Mouse (Mus musculus): ENCODE measurements at regions not wholly inside any gene's neighbourhood (a gene's known extent, or its start where the extent isn't known, plus 50 kb on each side); places are given as distances from the start of the nearest gene placed in this dataset.

- no peak for ATAC-seq
These were observed 1376.8 kb downstream of the Sis start for GRCm38 (mm10) chr3:71590840-71591239.

DNA sequence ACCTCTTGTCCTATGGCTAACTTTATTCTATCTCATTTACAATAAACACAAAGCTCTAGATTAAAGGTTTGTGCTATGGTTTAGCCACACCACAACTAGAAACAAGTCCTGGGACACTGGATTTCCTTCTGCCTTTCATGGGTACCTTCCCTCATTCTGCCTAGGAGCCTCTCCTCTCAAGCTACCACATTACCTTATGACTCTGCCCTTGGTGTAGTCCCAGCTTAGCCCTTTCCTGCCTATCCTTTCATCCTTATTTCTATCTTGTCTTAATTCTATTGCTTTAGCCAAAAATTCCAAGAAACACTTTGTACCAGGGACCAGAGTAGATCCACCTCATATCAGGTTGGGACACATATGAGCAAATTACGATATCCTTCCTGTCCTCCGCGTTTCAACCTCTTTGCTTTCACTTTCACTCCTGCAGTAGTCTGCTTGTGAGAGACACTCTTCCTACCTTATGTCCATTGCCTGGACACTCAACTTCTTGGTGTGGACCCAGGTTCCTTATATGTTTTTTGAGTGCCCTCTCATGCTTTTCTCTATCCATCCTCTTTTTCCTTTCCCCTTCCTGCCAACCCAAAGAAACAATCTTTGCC is 1403.7 kb downstream of the Sis start:
- ATAC-seq, result peak; percentile 82

DNA sequence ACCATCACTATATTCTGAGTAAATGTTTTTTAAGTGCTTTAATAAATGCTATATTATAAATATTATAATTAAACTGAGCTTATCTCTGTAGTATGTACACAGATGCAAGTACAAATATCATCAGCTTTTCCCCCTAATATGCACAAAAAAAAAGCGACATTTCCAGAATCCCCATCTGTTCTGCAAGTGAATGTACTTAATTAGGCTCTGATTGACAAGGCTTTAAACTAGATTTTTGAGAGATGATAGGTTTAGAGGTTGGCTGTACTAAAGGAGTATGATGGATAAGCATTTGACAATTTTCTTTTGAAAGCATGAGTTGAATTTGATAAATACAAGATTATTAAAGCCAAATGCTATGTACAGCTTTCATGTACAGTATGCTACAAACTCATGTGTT is 1404.8 kb downstream of the Sis start:
- ATAC-seq, result no peak

DNA sequence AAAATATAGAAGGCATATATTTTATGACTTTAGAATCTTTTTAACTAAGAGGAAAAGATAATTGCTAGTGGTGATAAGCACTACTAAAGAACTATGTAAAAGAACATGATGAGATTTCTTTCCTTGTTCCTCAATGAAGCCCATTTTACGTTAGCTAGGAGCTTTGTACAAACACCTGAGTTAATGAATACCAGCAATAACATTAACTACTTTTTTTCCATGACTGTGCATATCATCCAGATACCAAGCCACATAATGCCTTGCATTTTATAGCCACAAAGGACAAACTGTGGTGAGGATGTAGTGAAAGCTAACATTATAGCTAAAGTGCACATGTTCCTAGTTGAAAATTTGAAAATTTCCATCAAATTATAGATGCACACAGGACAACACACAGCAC is 1421.8 kb downstream of the Sis start:
- ATAC-seq, result no peak

DNA sequence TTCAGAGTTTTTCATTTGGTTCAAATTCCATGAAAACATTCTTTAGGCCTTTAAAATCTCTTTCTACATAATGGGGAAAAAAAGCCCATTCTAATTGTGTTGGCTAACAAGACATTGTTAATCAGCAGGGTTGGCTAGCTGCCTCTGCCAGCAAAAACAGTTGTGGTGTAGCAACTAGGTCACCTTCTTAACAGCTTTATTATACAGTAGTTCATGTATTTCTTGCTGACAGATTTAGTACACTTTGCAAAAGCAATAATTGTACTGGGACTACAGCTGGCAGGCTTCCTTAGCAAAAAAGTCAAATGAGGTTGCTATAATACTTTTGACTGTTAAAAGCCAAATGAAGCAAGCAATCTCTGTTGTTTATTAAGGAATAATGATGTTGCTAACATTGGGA is 1454.8 kb downstream of the Sis start:
- no peak for ATAC-seq
